Mouse (Mus musculus) lung, postnatal 10 days (tissue): ENCODE results near the gene Tbcc.

Source experiments
- DNase-seq: peaks from one replicate; pipeline ENCODE4 v3.0.0; 2021

Tbcc gene

DNA sequence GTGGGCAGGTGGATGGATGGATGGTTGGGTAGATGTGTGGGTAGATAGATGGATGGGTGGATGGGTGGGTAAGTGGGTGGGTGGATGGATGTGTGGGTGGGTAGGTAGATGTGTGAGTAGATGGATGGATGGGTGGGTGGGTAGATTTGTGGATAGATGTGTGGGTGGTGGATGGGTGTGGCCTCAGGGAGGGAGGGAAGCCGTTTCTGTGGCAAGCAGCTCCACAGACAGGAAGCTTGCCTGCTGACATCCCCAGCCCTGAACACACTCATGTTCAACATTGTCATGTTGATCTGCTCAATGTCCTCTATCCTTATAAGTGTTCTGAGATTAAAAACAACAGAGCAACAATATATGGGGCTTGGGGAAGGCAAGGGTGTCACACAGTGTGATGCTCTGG lies 19.6 kb upstream of the Tbcc start:
- DNase-seq: no peak

- DNase-seq: no peak
These were observed 17.7 kb upstream of the Tbcc start for GRCm38 (mm10) chr17:46872806-46873205.

- DNase-seq: peak; percentile 58
These were observed 16.4 kb upstream of the Tbcc start for GRCm38 (mm10) chr17:46874133-46874532.

GRCm38 (mm10) chr17:46875626-46876025 lies 14.9 kb upstream of the Tbcc start:
- DNase-seq: no peak

- DNase-seq: no peak
These were observed 14.0 kb upstream of the Tbcc start for GRCm38 (mm10) chr17:46876371-46876950.

- no peak for DNase-seq
These were observed 13.4 kb upstream of the Tbcc start for GRCm38 (mm10) chr17:46877061-46877460.

- DNase-seq: peak; percentile 90
These were observed 10.6 kb upstream of the Tbcc start for GRCm38 (mm10) chr17:46879841-46880311.

DNA sequence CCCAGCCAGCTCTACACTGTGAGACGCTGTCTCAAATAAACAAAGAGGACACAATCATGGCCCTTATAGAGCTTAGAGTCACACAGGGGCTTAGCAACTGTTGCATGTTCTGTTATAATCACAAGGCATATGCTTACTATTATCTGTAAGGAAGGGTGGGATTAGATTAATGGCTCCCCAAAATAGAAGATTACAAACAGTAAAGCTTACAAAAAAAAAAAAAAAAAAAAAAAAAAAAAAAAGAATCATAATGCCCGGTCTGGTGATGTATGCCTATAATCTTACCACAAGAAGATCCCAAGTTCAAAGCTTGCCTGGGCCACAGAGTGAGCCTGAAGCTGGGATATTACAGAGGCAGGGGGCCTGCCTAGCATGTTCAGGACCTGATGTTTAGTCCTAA lies 10.2 kb upstream of the Tbcc start:
- DNase-seq: no peak

DNA sequence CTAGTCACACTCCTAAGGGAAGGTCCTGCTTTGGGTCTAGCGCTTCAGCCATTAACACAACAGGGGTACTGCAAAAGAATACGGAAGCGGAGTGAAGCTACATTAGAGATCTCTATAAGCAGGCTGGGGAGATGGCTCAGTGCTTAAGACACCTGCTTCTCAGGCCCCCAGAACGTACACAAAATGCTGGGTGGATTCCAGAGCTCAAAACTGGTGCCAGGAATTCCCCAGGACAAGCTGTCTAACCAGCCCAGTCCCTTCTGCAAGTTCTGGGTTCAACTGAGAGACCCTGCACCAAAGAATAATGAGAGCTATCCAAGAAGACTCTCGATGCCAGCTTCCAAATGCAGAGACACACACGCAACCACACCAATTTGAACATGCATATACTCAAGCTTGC lies 8.8 kb upstream of the Tbcc start:
- no peak for DNase-seq

GRCm38 (mm10) chr17:46883107-46883506 lies 7.4 kb upstream of the Tbcc start:
- no peak for DNase-seq

GRCm38 (mm10) chr17:46884766-46885165 lies 5.7 kb upstream of the Tbcc start:
- no peak for DNase-seq

DNA sequence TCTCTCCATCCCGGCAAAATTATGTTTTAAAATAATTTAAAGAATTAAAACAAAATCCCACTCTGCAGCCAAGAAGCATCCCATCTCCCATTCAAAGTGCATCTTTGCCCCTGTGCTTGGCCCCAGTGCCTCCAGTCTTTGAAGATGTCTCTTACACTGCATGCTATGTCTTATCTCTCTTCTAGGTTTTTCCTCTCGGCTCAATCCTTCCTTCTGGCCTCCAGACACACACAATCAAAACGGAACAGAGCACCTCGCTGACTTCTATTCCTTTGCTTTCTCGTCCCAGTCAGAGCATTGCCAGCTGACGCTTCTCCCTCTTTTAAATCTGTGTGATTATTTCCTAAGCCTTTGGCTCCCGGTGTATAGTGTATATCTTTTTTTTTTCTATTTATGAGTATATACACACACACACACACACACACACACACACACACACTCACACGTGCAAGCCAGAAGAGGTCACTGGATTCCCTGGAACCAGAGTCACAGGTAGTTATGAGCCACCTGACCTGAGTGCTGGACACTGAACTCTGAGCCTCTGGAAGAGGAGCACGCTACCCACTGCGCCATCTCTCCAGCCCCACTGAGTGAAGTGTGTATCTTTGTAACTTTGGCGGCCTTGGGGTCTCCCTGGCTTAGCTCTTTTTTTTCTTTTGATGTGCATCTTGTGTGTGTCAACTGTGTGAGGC lies 5.1 kb upstream of the Tbcc start:
- no peak for DNase-seq

DNA sequence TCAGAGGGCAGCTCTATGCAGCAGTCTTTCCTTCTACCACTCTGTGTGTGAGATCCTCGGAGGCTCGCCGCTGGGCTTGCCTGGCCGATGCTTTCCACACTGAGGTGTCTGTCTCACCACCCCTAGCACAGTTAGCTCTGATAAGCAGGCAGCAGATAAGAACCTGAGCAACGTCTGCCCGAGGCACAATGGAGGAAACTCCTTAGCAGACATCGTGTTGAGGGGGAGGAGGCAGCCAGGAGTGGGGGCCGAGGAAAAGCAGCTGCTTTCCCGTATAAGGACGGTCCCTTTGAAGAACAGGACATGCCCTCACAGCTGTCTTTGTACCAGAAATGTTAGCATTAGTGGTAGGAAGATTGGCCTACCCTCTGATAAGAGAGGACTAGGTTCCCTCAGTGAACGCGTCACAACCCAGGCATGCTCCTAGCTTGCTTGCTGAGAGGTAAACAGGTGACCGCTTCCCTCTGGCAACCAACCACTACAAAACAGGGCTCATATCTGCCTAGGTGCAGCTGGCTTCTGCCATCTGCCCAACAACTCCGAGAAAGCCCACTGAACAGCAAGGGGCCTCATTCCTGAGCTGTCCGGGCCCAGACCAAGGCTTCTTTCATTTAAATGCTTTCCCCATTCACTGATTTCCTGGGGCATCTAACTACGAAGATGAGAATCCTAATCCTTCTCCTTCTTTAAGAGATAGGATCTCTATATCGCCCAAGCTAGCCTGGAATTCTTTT lies 4.4 kb upstream of the Tbcc start:
- DNase-seq: peak; percentile 53

DNA sequence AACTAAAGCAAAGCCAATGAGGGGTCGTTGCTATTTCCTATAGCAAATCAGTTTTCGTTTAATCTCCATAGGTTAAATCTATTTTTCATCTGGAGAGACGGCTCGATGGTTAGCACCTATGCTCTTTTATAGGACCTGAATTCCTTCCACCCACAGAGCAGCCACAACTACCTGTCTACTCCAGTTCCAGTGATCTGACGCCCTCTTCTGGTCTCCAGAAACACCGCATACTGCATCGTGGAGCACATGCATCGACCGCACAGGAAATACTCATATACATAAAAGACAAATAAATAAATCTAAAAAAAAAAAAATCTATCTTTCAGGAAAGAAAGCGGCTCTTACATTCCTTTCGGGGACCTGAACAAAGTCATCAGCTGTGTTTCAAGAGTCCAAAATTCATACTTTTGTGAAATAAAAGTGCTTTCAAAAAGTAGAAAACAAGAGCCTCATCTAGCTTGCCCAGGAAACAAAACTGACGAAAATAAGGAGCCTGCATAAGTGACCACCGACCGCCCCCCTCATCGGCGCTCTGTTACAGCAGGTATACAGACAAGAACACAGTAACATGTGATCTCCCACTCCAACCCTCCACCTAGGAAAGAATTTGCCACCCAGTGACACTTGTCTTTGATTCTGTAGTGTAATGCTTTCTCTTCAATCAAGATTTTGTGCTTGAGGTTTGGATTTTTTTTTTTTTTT lies 1.8 kb upstream of the Tbcc start:
- DNase-seq: peak; percentile 72

- DNase-seq: peak; percentile 87
These were observed 917 bp upstream of the Tbcc start for GRCm38 (mm10) chr17:46889450-46890084.

DNA sequence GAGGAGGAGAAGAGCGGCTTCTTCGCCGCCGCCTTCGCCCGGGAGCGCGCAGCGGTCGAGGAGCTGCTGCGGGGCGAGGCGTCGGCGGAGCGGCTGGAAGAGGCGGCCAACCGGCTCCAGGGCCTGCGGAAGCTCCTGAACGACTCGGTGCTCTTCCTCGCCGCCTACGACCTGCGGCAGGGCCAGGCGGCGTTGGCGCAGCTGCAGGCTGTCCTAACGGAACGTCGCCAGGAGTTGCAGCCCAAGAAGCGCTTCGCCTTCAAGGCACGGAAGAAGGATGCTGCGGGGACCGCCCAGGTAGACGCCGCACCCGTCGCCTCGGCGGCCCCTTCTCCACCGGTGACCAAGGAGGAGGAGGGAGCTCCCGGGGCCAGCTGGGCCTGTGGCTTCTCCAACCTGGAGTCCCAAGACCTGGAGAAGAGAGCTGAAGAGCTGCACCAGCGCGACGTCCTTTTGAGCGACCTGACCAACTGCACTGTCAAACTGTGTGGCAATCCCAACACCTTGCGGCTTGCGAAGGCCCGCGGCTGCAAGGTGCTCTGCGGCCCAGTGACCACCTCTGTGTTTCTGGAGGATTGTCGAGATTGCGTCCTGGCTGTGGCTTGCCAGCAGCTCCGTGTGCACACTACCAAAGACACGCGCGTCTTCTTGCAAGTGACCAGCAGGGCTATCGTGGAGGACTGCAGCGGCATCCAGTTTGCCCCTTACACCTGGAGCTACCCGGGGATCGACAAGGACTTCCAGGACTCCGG lies 535 bp downstream of the Tbcc start:
- DNase-seq: peak; percentile 41

DNA sequence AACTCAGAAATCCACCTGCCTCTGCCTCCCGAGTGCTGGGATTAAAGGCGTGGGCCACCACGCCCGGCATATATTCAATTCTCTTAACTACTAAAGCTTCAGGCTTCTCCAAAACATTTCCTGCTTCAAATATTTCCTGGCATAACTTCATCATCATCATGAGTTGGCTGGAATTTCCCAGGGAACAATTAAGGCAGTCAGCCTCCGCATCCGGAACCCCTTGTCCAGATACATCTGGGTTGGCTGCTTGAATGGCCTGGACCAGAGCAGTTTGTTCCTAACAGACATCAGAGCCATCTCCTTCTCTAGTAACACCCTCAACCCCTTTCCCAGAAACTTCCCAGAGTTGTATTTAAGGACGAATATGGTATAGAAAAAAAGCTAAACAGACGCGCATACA lies 4.9 kb downstream of the Tbcc start:
- peak; percentile 27 for DNase-seq

GRCm38 (mm10) chr17:46897221-46897950 lies 6.9 kb downstream of the Tbcc start:
- DNase-seq: peak; percentile 65

DNA sequence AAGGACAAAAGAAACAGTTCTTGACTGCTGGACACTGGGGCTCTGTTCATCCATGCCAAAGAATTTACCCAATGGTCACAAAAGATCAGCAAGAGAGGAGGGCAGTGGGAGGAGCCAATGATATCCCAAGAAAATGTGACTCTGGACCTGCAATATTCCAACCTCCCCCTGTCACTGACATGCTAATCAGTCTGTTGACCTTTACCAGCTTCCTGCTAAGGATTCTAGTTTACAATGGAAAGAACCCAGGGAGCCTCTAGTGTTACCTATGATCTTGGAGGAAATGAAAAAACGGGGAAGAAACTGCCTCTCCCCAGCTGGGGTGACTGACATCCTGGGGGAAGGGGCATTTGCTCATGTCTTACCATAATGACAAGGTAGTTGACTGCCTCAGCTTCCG lies 10.5 kb downstream of the Tbcc start:
- DNase-seq: no peak

DNA sequence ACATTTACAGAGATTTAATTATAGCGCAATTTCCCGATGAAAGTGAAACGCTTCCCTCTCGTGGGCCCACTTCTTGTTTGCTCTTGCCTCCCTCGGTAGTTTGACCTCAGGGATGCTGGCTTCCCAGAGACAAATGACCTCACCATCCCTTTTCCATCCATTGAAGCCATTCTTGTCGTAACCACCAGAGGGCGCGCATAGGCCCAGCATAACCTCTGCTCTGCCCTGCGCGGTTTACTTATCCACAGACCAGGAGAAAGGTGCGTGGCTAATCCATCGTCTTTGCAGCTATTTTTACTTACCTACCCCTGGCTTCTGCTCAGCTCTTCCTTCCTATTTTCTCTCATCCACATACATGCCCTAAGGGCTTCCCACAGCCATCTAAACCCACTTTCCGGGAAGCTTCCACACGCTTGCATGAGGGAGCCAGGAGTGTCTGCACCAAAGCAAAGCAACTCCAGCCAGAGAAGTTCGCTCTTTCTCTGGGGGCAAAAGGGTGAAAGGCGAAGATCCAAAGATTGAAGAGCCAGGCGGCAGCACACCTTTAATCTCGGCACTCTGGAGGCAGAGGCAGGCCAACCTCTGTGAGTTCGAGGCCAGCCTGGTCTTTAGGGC lies 13.5 kb downstream of the Tbcc start:
- peak; percentile 87 for DNase-seq

GRCm38 (mm10) chr17:46910186-46910585 lies 19.7 kb downstream of the Tbcc start, which contains the start of gene Prph2:
TSS of gene Prph2 (plus strand) at chr17:46910459.
- DNase-seq: no peak
